Mouse (Mus musculus): ENCODE results near the gene Fam198a. TPM values are rescaled to one million over a fixed set of nuclear protein-coding genes. Genes with fewer than 3 reads are reported as not detected.
A peak's percentile ranks its signal among the peaks of the same experiment; 100 is the strongest.

Fam198a gene
- total and polyA plus RNA-seq, 2 experiments from 2014 or later = 1.6 to 5.7 TPM

GRCm38 (mm10) chr9:122006609-122007008 lies 55.8 kb downstream of the Fam198a start:
- TF ChIP-seq CTCF (IDR thresholded peaks at IDR 0.05; ENCODE audit: low read depth) = no peak
- no peaks in the 10 kb centered on the region for H3K36me3 ChIP-seq (ENCODE audit: insufficient read depth)
- ATAC-seq (no peak), DNase-seq (no peak)
- 0 out of 2 replicates have a peak overlapping the region, but pooled peaks have one; percentile 10 for H3K27ac ChIP-seq (ENCODE audit: low read depth, low read length)
- no peak overlapping the region for H3K4me3 ChIP-seq (ENCODE audit: low read depth, low read length)
- no peaks in the 10 kb centered on the region for H3K27me3 ChIP-seq (ENCODE audit: insufficient read depth, low read length)
- H3K4me1 ChIP-seq (ENCODE audit: insufficient read depth) = peaks cover 19% of the 10 kb centered on the region
- no peaks in the 10 kb centered on the region for H3K9me3 ChIP-seq (ENCODE audit: low read length)
- 13% methylated on average over 7 of the region's 7 CpGs for WGBS
- H3K9ac ChIP-seq = no peak overlapping the region
- no peak overlapping the region for H3K4me2 ChIP-seq (ENCODE audit: low read depth)

DNA sequence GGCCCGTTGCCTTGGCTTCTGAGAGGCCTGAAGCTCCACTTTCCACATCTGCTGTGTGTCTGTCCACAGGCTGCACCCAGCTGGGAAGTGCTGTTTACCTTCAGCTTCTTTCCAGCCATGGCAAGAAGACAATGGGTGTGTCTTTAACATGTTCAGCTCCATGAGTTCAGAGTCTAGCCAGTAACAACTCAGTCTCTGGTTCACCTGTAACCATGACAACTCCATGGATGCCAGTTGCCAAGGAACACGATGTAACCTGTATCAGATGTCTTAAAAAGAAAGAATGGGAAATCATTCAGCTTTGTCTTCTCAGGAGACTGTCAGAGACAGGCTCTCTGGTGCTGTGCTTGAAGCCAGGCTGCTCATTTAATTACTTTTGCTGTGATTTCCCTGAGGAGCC lies 58.1 kb downstream of the Fam198a start:
- 19% methylated on average over 2 of the region's 2 CpGs for WGBS
- Histone ChIP-seq H3K36me3 (ENCODE audit: insufficient read depth) (no peaks in the 10 kb centered on the region), H3K4me2 (ENCODE audit: low read depth) (no peak overlapping the region), H3K9me3 (ENCODE audit: low read length) (no peaks in the 10 kb centered on the region), H3K27ac (ENCODE audit: low read depth, low read length) (peak overlapping the region; percentile 81), H3K9ac (0 out of 2 replicates have a peak overlapping the region, but pooled peaks have one; percentile 10), H3K27me3 (ENCODE audit: insufficient read depth, low read length) (no peaks in the 10 kb centered on the region), H3K4me3 (ENCODE audit: low read depth, low read length) (no peak overlapping the region), H3K4me1 (ENCODE audit: insufficient read depth) (peaks cover 19% of the 10 kb centered on the region)
- peak; percentile 67 for DNase-seq
- no peak for TF ChIP-seq CTCF (IDR thresholded peaks at IDR 0.05; ENCODE audit: low read depth)
- peak; percentile 94 for ATAC-seq

- no peak overlapping the region for H3K4me3 ChIP-seq (ENCODE audit: low read depth, low read length)
- no peaks in the 10 kb centered on the region for H3K27me3 ChIP-seq (ENCODE audit: insufficient read depth, low read length)
- no peak overlapping the region for H3K27ac ChIP-seq (ENCODE audit: low read depth, low read length)
- WGBS = 84% methylated on average over 2 of the region's 2 CpGs
- TF ChIP-seq CTCF (IDR thresholded peaks at IDR 0.05; ENCODE audit: low read depth) = no peak
- no peak for ATAC-seq
- H3K9ac ChIP-seq = no peak overlapping the region
- H3K36me3 ChIP-seq (ENCODE audit: insufficient read depth) = no peaks in the 10 kb centered on the region
- H3K4me2 ChIP-seq (ENCODE audit: low read depth) = no peak overlapping the region
- no peaks in the 10 kb centered on the region for H3K9me3 ChIP-seq (ENCODE audit: low read length)
- peaks cover 19% of the 10 kb centered on the region for H3K4me1 ChIP-seq (ENCODE audit: insufficient read depth)
- no peak for DNase-seq
These were observed 60.0 kb downstream of the Fam198a start for GRCm38 (mm10) chr9:122010751-122011150.

GRCm38 (mm10) chr9:122012816-122013215 lies 62.0 kb downstream of the Fam198a start:
- WGBS = 91% methylated on average over 2 of the region's 2 CpGs

DNA sequence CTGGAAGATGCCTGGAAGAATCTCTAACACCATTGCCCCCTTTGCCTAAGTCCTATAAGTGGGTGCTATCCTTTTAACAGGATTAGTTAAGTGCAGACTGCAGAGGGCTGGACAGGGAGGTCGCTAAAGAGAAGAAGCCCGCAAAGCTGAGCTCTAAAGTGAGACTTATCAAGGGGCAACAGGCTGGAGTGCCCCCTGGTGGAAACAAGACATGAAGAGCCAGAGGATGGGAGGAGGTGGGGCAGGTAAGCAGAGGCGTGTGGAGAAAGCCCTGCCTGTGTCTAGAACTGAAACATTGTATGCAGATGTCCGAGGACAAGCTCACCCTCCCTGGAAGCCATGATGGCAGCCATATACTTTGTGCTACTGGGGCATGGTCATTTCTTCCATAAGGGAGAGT lies 62.8 kb downstream of the Fam198a start:
- Histone ChIP-seq H3K9me3 (ENCODE audit: low read length) (no peaks in the 10 kb centered on the region), H3K4me1 (ENCODE audit: insufficient read depth) (peaks cover 15% of the 10 kb centered on the region), H3K9ac (no peak overlapping the region), H3K27me3 (ENCODE audit: insufficient read depth, low read length) (no peaks in the 10 kb centered on the region), H3K36me3 (ENCODE audit: insufficient read depth) (no peaks in the 10 kb centered on the region), H3K4me2 (ENCODE audit: low read depth) (no peak overlapping the region), H3K27ac (ENCODE audit: low read depth, low read length) (no peak overlapping the region), H3K4me3 (ENCODE audit: low read depth, low read length) (no peak overlapping the region)
- TF ChIP-seq CTCF (IDR thresholded peaks at IDR 0.05; ENCODE audit: low read depth) = no peak
- DNase-seq (no peak), ATAC-seq (no peak)
- WGBS = 85% methylated on average over 4 of the region's 4 CpGs

More at GRCm38 (mm10) chr9:122012816-122013215, 62.0 kb downstream of the Fam198a start:
- H3K4me3 ChIP-seq (ENCODE audit: low read depth, low read length) = no peak overlapping the region
- H3K27ac ChIP-seq (ENCODE audit: low read depth, low read length) = no peak overlapping the region
- ATAC-seq (no peak), DNase-seq (no peak)
- no peak overlapping the region for H3K4me2 ChIP-seq (ENCODE audit: low read depth)
- TF ChIP-seq CTCF (IDR thresholded peaks at IDR 0.05; ENCODE audit: low read depth) = no peak
- peaks cover 19% of the 10 kb centered on the region for H3K4me1 ChIP-seq (ENCODE audit: insufficient read depth)
- H3K36me3 ChIP-seq (ENCODE audit: insufficient read depth) = no peaks in the 10 kb centered on the region
- H3K9ac ChIP-seq = no peak overlapping the region
- H3K9me3 ChIP-seq (ENCODE audit: low read length) = no peaks in the 10 kb centered on the region
- no peaks in the 10 kb centered on the region for H3K27me3 ChIP-seq (ENCODE audit: insufficient read depth, low read length)

DNA sequence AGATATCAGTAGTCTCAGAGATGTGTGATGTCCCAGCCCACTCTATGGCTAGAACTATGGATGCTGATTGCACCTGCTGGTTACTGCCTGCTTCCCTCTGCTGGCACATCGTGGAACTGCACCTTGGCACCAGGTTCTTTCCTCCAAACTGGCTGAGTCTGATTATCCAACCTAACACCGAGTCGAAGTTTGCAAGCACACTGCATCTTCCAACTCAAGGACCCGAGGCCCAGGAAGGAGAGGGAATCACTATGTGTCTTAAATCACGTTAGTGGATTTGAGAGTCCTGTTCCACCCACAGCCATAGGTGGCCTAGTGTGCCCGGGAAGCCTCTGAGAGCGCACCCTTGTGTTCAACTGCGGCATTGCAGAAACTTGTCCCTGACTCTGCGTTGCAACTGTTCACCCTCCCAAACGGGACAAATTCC lies 63.5 kb downstream of the Fam198a start:
- Histone ChIP-seq H3K27me3 (ENCODE audit: insufficient read depth, low read length) (no peaks in the 10 kb centered on the region), H3K36me3 (ENCODE audit: insufficient read depth) (no peaks in the 10 kb centered on the region)
- ATAC-seq = peak; percentile 48

GRCm38 (mm10) chr9:122018079-122018478 lies 67.3 kb downstream of the Fam198a start:
- H3K4me3 ChIP-seq (ENCODE audit: low read depth, low read length) = no peak overlapping the region
- no peak overlapping the region for H3K27ac ChIP-seq (ENCODE audit: low read depth, low read length)
- WGBS = 79% methylated on average over 5 of the region's 5 CpGs
- H3K4me1 ChIP-seq (ENCODE audit: insufficient read depth) = peaks cover 8% of the 10 kb centered on the region; the same call in 1 of the 2 replicates
- ATAC-seq (no peak), DNase-seq (no peak)
- H3K9me3 ChIP-seq (ENCODE audit: low read length) = no peaks in the 10 kb centered on the region
- no peak overlapping the region for H3K4me2 ChIP-seq (ENCODE audit: low read depth)
- H3K27me3 ChIP-seq (ENCODE audit: insufficient read depth, low read length) = no peaks in the 10 kb centered on the region
- TF ChIP-seq CTCF (IDR thresholded peaks at IDR 0.05; ENCODE audit: low read depth) = no peak
- no peaks in the 10 kb centered on the region for H3K36me3 ChIP-seq (ENCODE audit: insufficient read depth)
- H3K9ac ChIP-seq = no peak overlapping the region

More for the DNA sequence above, 63.5 kb downstream of the Fam198a start:
- TF ChIP-seq CTCF (IDR thresholded peaks at IDR 0.05; ENCODE audit: low read depth) = peak; percentile 93
- Histone ChIP-seq H3K9me3 (ENCODE audit: low read length) (no peaks in the 10 kb centered on the region), H3K4me1 (ENCODE audit: insufficient read depth) (peaks cover 13% of the 10 kb centered on the region), H3K4me2 (ENCODE audit: low read depth) (no peak overlapping the region), H3K27ac (ENCODE audit: low read depth, low read length) (no peak overlapping the region), H3K9ac (no peak overlapping the region), H3K4me3 (ENCODE audit: low read depth, low read length) (no peak overlapping the region)
- DNase-seq = peak; percentile 86
- 9% methylated on average over 10 of the region's 10 CpGs for WGBS

Measured in forebrain, postnatal 0 days (tissue).